Comparison of ENCODE assay signal across 19 mouse cellular contexts in genomic region chr14:25023270-25023800, GRCm38 (mm10).
DNase-seq lines count a peak whose midpoint lies in the region; ATAC-seq lines count a peak whose summit lies in the region.
"Had no signal": no experiment of that assay in that cellular context is flagged by ENCODE, and none has a peak within 500 bp of the region (broad histone marks: within the 10 kb centered on the region; RNA-seq: fewer than 3 reads in every experiment).

No protein-coding gene starts in this region.

- H3K36me3 ChIP-seq in forebrain, embryonic 10.5 days (replicated peaks), result no peaks in the 10 kb centered on the region
- H3K36me3 ChIP-seq in forebrain, embryonic 11.5 days (ENCODE audit: control insufficient read depth, insufficient read depth, low read length), result no peaks in the 10 kb centered on the region
- no peaks in the 10 kb centered on the region for H3K36me3 ChIP-seq in embryonic facial prominence, embryonic 11.5 days (replicated peaks; ENCODE audit: control insufficient read depth, insufficient read depth, low read depth, low read length)
- no peaks in the 10 kb centered on the region for H3K36me3 ChIP-seq in limb, embryonic 15.5 days
- H3K36me3 ChIP-seq in hindbrain, embryonic 11.5 days (ENCODE audit: control insufficient read depth, insufficient read depth, low read length), result no peaks in the 10 kb centered on the region
- H3K36me3 ChIP-seq: hindbrain, embryonic 12.5 days; midbrain, embryonic 15.5 days had no signal

- no peaks in the 10 kb centered on the region for H3K27me3 ChIP-seq in forebrain, embryonic 10.5 days (ENCODE audit: poor library complexity, severe bottlenecking)
- no peaks in the 10 kb centered on the region for H3K27me3 ChIP-seq in forebrain, embryonic 11.5 days (ENCODE audit: control insufficient read depth, insufficient read depth, low read length)
- H3K27me3 ChIP-seq in embryonic facial prominence, embryonic 11.5 days (ENCODE audit: control insufficient read depth, insufficient read depth, low read length), result no peaks in the 10 kb centered on the region
- no peaks in the 10 kb centered on the region for H3K27me3 ChIP-seq in limb, embryonic 15.5 days
- H3K27me3 ChIP-seq in hindbrain, embryonic 11.5 days (ENCODE audit: control insufficient read depth, insufficient read depth, low read length), result no peaks in the 10 kb centered on the region
- H3K27me3 ChIP-seq: hindbrain, embryonic 12.5 days; midbrain, embryonic 15.5 days had no signal

- H3K9me3 ChIP-seq in forebrain, embryonic 10.5 days, result no peaks in the 10 kb centered on the region
- H3K9me3 ChIP-seq in forebrain, embryonic 11.5 days (ENCODE audit: control insufficient read depth, low read length), result no peaks in the 10 kb centered on the region
- H3K9me3 ChIP-seq in embryonic facial prominence, embryonic 11.5 days (replicated peaks; ENCODE audit: control insufficient read depth, low read length), result no peaks in the 10 kb centered on the region
- no peaks in the 10 kb centered on the region for H3K9me3 ChIP-seq in limb, embryonic 15.5 days
- no peaks in the 10 kb centered on the region for H3K9me3 ChIP-seq in hindbrain, embryonic 11.5 days (ENCODE audit: control insufficient read depth, low read length)
- H3K9me3 ChIP-seq: hindbrain, embryonic 12.5 days; midbrain, embryonic 15.5 days had no signal

- peak overlapping the region; percentile 72 for H3K27ac ChIP-seq in forebrain, embryonic 10.5 days
- H3K27ac ChIP-seq in forebrain, embryonic 11.5 days (ENCODE audit: low read depth, low read length), result no peak overlapping the region
- H3K27ac ChIP-seq in embryonic facial prominence, embryonic 11.5 days (replicated peaks; ENCODE audit: low read depth, low read length), result peak overlapping the region; percentile 76; the same call in 1 of the 2 replicates
- peak overlapping the region; percentile 84 for H3K27ac ChIP-seq in limb, embryonic 15.5 days
- no peak overlapping the region for H3K27ac ChIP-seq in hindbrain, embryonic 11.5 days (ENCODE audit: low read depth, low read length)
- H3K27ac ChIP-seq: hindbrain, embryonic 12.5 days; midbrain, embryonic 15.5 days had no signal

- ATAC-seq in forebrain, embryonic 11.5 days (replicated peaks; ENCODE audit: low FRiP score), result no peak
- ATAC-seq in embryonic facial prominence, embryonic 11.5 days (replicated peaks; ENCODE audit: insufficient number of reproducible peaks, low FRiP score, low TSS enrichment, low read depth), result 0 out of 2 replicates have a peak, but pooled peaks have one; percentile 26
- ATAC-seq in limb, embryonic 15.5 days (ENCODE audit: insufficient number of reproducible peaks, low FRiP score, low TSS enrichment, low read depth), result no peak
- ATAC-seq in hindbrain, embryonic 11.5 days (ENCODE audit: low FRiP score), result no peak
- ATAC-seq: midbrain, embryonic 15.5 days had no signal

- H3K4me3 ChIP-seq in forebrain, embryonic 10.5 days, result no peak overlapping the region
- H3K4me3 ChIP-seq in forebrain, embryonic 11.5 days (ENCODE audit: low read depth, low read length), result no peak overlapping the region
- H3K4me3 ChIP-seq in embryonic facial prominence, embryonic 11.5 days (ENCODE audit: low read depth, low read length), result no peak overlapping the region
- H3K4me3 ChIP-seq in limb, embryonic 15.5 days, result no peak overlapping the region
- H3K4me3 ChIP-seq in hindbrain, embryonic 11.5 days (ENCODE audit: low read depth, low read length), result no peak overlapping the region
- H3K4me3 ChIP-seq: hindbrain, embryonic 12.5 days; midbrain, embryonic 15.5 days; myocyte had no signal

- DNase-seq in forebrain, embryonic 10.5 days (ENCODE audit: extremely low spot score, low spot score), result no peak
- DNase-seq in forebrain, embryonic 11.5 days (ENCODE audit: low spot score), result no peak
- DNase-seq in embryonic facial prominence, embryonic 11.5 days (ENCODE audit: low spot score), result peak; percentile 36
- peak; percentile 75 for DNase-seq in gonadal fat pad, adult 2 months (ENCODE audit: low read depth)
- DNase-seq in frontal cortex, postnatal 36 days (ENCODE audit: low spot score in 2 of 2), result no peak
- DNase-seq in frontal cortex, postnatal 10 days (ENCODE audit: low spot score in 2 of 2), result no peak
- DNase-seq in hindbrain, embryonic 11.5 days (ENCODE audit: low spot score), result no peak
- DNase-seq: adrenal gland, postnatal 36 days; cerebellum, adult 11-12 months; cerebellum, postnatal 14 days; gastrocnemius, postnatal 25 days; kidney, adult 11 months; lung, adult 18-20 months; lung, postnatal 14 days; thymus, postnatal 14 days had no signal

- no peak overlapping the region for H3K4me2 ChIP-seq in forebrain, embryonic 11.5 days (ENCODE audit: low read depth, low read length, severe bottlenecking)
- H3K4me2 ChIP-seq in embryonic facial prominence, embryonic 11.5 days (ENCODE audit: low read depth, low read length), result no peak overlapping the region
- no peak overlapping the region for H3K4me2 ChIP-seq in limb, embryonic 15.5 days
- H3K4me2 ChIP-seq in hindbrain, embryonic 11.5 days (replicated peaks; ENCODE audit: low read depth, low read length), result no peak overlapping the region
- H3K4me2 ChIP-seq: hindbrain, embryonic 12.5 days; midbrain, embryonic 15.5 days had no signal

- no peak overlapping the region for H3K9ac ChIP-seq in forebrain, embryonic 11.5 days (ENCODE audit: low read length)
- no peak overlapping the region for H3K9ac ChIP-seq in embryonic facial prominence, embryonic 11.5 days (replicated peaks; ENCODE audit: low read length)
- H3K9ac ChIP-seq in limb, embryonic 15.5 days, result no peak overlapping the region
- H3K9ac ChIP-seq in hindbrain, embryonic 11.5 days (ENCODE audit: low read depth, low read length), result no peak overlapping the region
- H3K9ac ChIP-seq: hindbrain, embryonic 12.5 days; midbrain, embryonic 15.5 days had no signal

- peaks cover 42% of the 10 kb centered on the region for H3K4me1 ChIP-seq in forebrain, embryonic 10.5 days
- no peaks in the 10 kb centered on the region for H3K4me1 ChIP-seq in forebrain, embryonic 11.5 days (replicated peaks; ENCODE audit: control insufficient read depth, insufficient read depth, low read length)
- H3K4me1 ChIP-seq in embryonic facial prominence, embryonic 11.5 days (ENCODE audit: control insufficient read depth, insufficient read depth, low read length), result peaks cover 3% of the 10 kb centered on the region; the same call in 1 of the 2 replicates
- H3K4me1 ChIP-seq in limb, embryonic 15.5 days, result peaks cover 63% of the 10 kb centered on the region
- H3K4me1 ChIP-seq in hindbrain, embryonic 11.5 days (replicated peaks; ENCODE audit: control insufficient read depth, insufficient read depth, low read length), result no peaks in the 10 kb centered on the region
- H3K4me1 ChIP-seq: midbrain, embryonic 15.5 days had no signal

- 48% methylated on average over 6 of the region's 6 CpGs for WGBS in forebrain, embryonic 10.5 days
- 57% methylated on average over 6 of the region's 6 CpGs for WGBS in forebrain, embryonic 11.5 days
- WGBS in embryonic facial prominence, embryonic 11.5 days, result 37% methylated on average over 6 of the region's 6 CpGs
- WGBS in limb, embryonic 15.5 days, result 39% methylated on average over 6 of the region's 6 CpGs
- WGBS in hindbrain, embryonic 11.5 days, result 68% methylated on average over 6 of the region's 6 CpGs

Comparison
In these comparisons a context has a peak if more than half of its experiments do, and no peak if none do; other contexts are left out.
1. H3K27ac ChIP-seq: peak in forebrain, embryonic 10.5 days (single experiment), embryonic facial prominence, embryonic 11.5 days (single experiment) and limb, embryonic 15.5 days (single experiment); none in forebrain, embryonic 11.5 days (single experiment) and hindbrain, embryonic 11.5 days (single experiment).
2. DNase-seq: peak in embryonic facial prominence, embryonic 11.5 days (single experiment) and gonadal fat pad, adult 2 months (single experiment); none in forebrain, embryonic 10.5 days (single experiment), forebrain, embryonic 11.5 days (single experiment), frontal cortex, postnatal 36 days (0 of 2), frontal cortex, postnatal 10 days (0 of 2) and hindbrain, embryonic 11.5 days (single experiment).